Mouse (Mus musculus): Measurements from ENCODE around the gene Abca8b.

- no peak for TF ChIP-seq CTCF (IDR thresholded peaks at IDR 0.05)
- no peak for TF ChIP-seq EP300 (IDR thresholded peaks at IDR 0.05)
Measured at GRCm38 (mm10) chr11:109981872-109982271, 13.8 kb downstream of the Abca8b start.

All from lung, postnatal 0 days (tissue).